Mouse (Mus musculus): ENCODE results near the gene Clstn3.

GRCm38 (mm10) chr6:124446024-124446423, 18.6 kb downstream of the Clstn3 start:
- TF ChIP-seq POLR2A (IDR thresholded peaks at IDR 0.05; ENCODE audit: extremely low read depth, insufficient read depth, low read length) (no peak), CTCF (IDR thresholded peaks at IDR 0.05; ENCODE audit: low read depth, low read length) (no peak)

Data from liver, adult 2 months (tissue).